Mouse (Mus musculus) kidney, adult 11 months (tissue): ENCODE measurements around the gene Rab27a.
"Not testable (repeated sequence)": the region's sequence is repeated elsewhere in the genome, so short reads cannot be mapped to it uniquely, and the experiment has no call there.

Source experiments
- DNase-seq: peaks from one replicate; pipeline ENCODE4 v3.0.0; 2022

Rab27a gene

GRCm38 (mm10) chr9:73094580-73094979 lies 49.9 kb downstream of the Rab27a start:
- no peak for DNase-seq

- no peak for DNase-seq
Observed at GRCm38 (mm10) chr9:73097898-73098297, 53.2 kb downstream of the Rab27a start.

- no peak for DNase-seq
Observed at GRCm38 (mm10) chr9:73101536-73101935, 56.9 kb downstream of the Rab27a start, which contains the start of gene Khdc3. Gene Khdc3 (plus strand): TSS chr9:73101836.

- no peak for DNase-seq
Observed at GRCm38 (mm10) chr9:73102181-73102580, 57.5 kb downstream of the Rab27a start, which contains the start of gene Gm20509. Gene Gm20509 (plus strand): TSS chr9:73102470.

- DNase-seq, result peak; percentile 25
Observed at GRCm38 (mm10) chr9:73103159-73103879, 58.7 kb downstream of the Rab27a start.

- DNase-seq, result no peak
Observed at GRCm38 (mm10) chr9:73103880-73104198, 59.2 kb downstream of the Rab27a start.

GRCm38 (mm10) chr9:73105141-73105540 lies 60.5 kb downstream of the Rab27a start:
- DNase-seq, result no peak

GRCm38 (mm10) chr9:73105771-73106170 lies 61.1 kb downstream of the Rab27a start:
- DNase-seq, result no peak

GRCm38 (mm10) chr9:73112919-73113906 lies 68.6 kb downstream of the Rab27a start, which contains the start of gene Rsl24d1:
Gene Rsl24d1 (plus strand): TSS chr9:73113426.
- DNase-seq, result peak; percentile 91

GRCm38 (mm10) chr9:73116704-73117103 lies 72.0 kb downstream of the Rab27a start:
- not testable (repeated sequence) for DNase-seq

- DNase-seq, result no peak
Observed at GRCm38 (mm10) chr9:73118012-73118411, 73.4 kb downstream of the Rab27a start.

- DNase-seq, result no peak
Observed at GRCm38 (mm10) chr9:73121735-73122134, 77.1 kb downstream of the Rab27a start.

- no peak for DNase-seq
Observed at GRCm38 (mm10) chr9:73125043-73125570, 80.5 kb downstream of the Rab27a start.

- no peak for DNase-seq
Observed at GRCm38 (mm10) chr9:73127457-73127856, 82.8 kb downstream of the Rab27a start.

GRCm38 (mm10) chr9:73129875-73130274 lies 85.2 kb downstream of the Rab27a start:
- no peak for DNase-seq

GRCm38 (mm10) chr9:73130529-73130928 lies 85.9 kb downstream of the Rab27a start:
- no peak for DNase-seq

- no peak for DNase-seq
Observed at GRCm38 (mm10) chr9:73137341-73137886, 92.8 kb downstream of the Rab27a start.
